Mouse (Mus musculus) testis, adult 2 months (tissue): ENCODE measurements at regions not wholly inside any gene's neighbourhood (a gene's known extent, or its start where the extent isn't known, plus 50 kb on each side); places are given as distances from the start of the nearest gene placed in this dataset.

Source experiments
- CTCF ChIP-seq: fragments of 200-500 bp; IDR thresholded peaks from 2 replicates; pipeline ENCODE4 v1.5.1; 2012; ENCODE audit warnings: low read depth, mild to moderate bottlenecking, inconsistent platforms, low read length, moderate library complexity; ENCODE audit not compliant: control insufficient read depth, insufficient read depth, insufficient replicate concordance
- POLR2A ChIP-seq: fragments of 200-500 bp; IDR thresholded peaks from 2 replicates; pipeline ENCODE4 v1.6.1; 2012; ENCODE audit warnings: low read depth, mild to moderate bottlenecking, inconsistent platforms, low read length, moderate library complexity; ENCODE audit not compliant: control insufficient read depth

DNA sequence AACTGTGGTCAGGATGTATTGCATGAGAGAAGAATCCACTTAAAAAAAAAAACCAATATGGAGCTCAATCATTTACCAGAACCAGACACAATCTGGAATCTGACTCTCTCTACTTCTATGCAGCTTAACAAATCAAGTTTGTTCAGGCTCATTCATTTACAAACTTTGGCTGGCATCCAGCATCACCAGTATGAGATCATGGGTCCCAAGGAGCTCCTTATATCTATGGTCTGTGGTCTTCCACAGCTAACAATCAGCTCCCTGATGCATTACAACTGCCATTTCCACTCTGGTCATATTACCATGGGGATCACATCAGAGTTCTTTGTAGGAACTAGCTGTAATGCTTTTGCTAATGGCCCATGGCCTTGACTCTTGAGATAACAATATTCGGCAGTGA, 277.7 kb upstream of the AI593442 start:
- TF ChIP-seq POLR2A = no peak
- TF ChIP-seq CTCF = no peak
